Mouse (Mus musculus) adrenal gland, postnatal 4 days (tissue): ENCODE measurements around the gene Ampd3. TPM values are rescaled to one million over a fixed set of nuclear protein-coding genes. Genes with fewer than 3 reads are reported as not detected.

ENCODE experiments used
- DNase-seq, 2 experiments: peaks; one replicate each; pipeline ENCODE4 v3.0.0; 2021 to 2022; ENCODE audit warnings: low spot score in 2 of 2, mixed read lengths in 2 of 2
- total RNA-seq, 2 experiments: library from RNA; stranded (reverse); gene quantifications; 2 replicates each; pipeline ENCODE4 v1.2.3; 2021

The Ampd3 gene
- total RNA-seq, 2 experiments from 2014 or later = 28.6 to 34.2 TPM

- no peak for DNase-seq
Observed at GRCm38 (mm10) chr7:110768451-110769064, 552 bp downstream of the Ampd3 start.

GRCm38 (mm10) chr7:110769094-110769493 is 1.1 kb downstream of the Ampd3 start:
- no peak for DNase-seq

- DNase-seq = no peak
Observed at GRCm38 (mm10) chr7:110770949-110771348, 2.9 kb downstream of the Ampd3 start.

GRCm38 (mm10) chr7:110772343-110772742 is 4.3 kb downstream of the Ampd3 start:
- DNase-seq = no peak

- DNase-seq = peak in 1 of 2 experiments; percentile 24
Observed at GRCm38 (mm10) chr7:110773204-110774002, 5.4 kb downstream of the Ampd3 start.

GRCm38 (mm10) chr7:110774077-110774476 is 6.1 kb downstream of the Ampd3 start:
- DNase-seq = no peak

- DNase-seq = no peak
Observed at GRCm38 (mm10) chr7:110774674-110775073, 6.7 kb downstream of the Ampd3 start.

GRCm38 (mm10) chr7:110777146-110778001 is 9.4 kb downstream of the Ampd3 start:
- DNase-seq = no peak

GRCm38 (mm10) chr7:110778933-110779332 is 10.9 kb downstream of the Ampd3 start:
- no peak for DNase-seq

GRCm38 (mm10) chr7:110779605-110780111 is 11.7 kb downstream of the Ampd3 start:
- no peak for DNase-seq

GRCm38 (mm10) chr7:110780520-110780919 is 12.5 kb downstream of the Ampd3 start:
- DNase-seq = no peak

- no peak for DNase-seq
Observed at GRCm38 (mm10) chr7:110781231-110781711, 13.3 kb downstream of the Ampd3 start.

- no peak for DNase-seq
Observed at GRCm38 (mm10) chr7:110782135-110782534, 14.1 kb downstream of the Ampd3 start.

- DNase-seq = no peak
Observed at GRCm38 (mm10) chr7:110782845-110783478, 15.0 kb downstream of the Ampd3 start.

GRCm38 (mm10) chr7:110784965-110785364 is 17.0 kb downstream of the Ampd3 start:
- DNase-seq = no peak

- no peak for DNase-seq
Observed at GRCm38 (mm10) chr7:110785741-110786146, 17.7 kb downstream of the Ampd3 start.

GRCm38 (mm10) chr7:110787310-110787709 is 19.3 kb downstream of the Ampd3 start:
- no peak for DNase-seq

GRCm38 (mm10) chr7:110790878-110791277 is 22.9 kb downstream of the Ampd3 start:
- no peak for DNase-seq

GRCm38 (mm10) chr7:110792201-110792600 is 24.2 kb downstream of the Ampd3 start:
- DNase-seq = no peak

GRCm38 (mm10) chr7:110792834-110793233 is 24.8 kb downstream of the Ampd3 start:
- DNase-seq = no peak

GRCm38 (mm10) chr7:110794722-110795121 is 26.7 kb downstream of the Ampd3 start:
- no peak for DNase-seq
